Mouse (Mus musculus): ENCODE measurements around the gene Ell.

Ell gene

DNA sequence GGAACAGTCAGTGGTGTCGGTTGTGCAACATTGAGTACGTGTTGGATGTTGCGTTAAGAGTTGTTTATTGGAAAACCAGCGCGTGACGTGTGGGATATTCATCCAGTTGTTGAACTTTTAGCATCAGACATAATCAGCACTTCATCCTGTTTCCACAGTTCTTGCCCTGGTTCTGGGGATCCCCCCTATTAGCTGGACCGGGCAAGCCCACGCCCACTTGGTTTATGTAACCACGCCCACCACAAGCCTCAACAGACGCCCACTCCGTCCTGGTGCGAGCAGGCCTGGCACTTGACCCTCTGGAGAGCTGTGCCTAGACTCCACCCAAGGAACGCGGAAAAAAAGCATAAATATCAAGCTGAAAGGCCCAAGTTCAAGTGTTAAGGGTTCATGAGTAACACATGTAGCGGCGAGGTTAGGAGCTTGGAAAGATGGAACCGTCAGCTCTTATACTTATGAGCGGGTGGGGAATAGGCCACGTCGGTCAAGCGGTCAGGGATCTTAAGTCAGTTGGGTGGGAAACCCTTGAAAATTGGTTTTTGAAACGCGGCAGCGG, 1.2 kb upstream of the Ell start:
- peak; percentile 83 for DNase-seq (ENCODE audit: low read depth)

DNA sequence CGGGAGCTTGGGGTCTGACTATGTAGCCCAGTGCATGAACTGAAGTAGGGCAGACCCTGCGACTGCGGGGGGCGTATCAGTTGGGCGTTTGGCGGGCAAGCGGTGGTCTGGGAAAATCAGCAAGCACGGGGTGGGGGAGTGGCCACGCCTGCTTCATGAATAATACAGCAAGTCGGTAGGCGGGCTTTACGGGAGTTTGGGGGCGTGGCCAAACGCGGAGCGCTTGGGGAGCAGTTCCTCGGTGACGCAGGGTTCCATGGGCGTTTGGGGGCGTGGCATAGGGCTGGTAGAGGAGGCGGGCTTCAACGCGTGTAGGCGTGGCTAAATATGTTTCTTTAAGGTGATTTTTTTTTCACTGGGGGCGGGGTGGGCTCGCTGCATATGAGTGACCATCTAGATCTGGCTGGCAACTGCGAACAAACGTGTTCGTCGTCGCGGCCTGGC, 602 bp upstream of the Ell start:
- peak; percentile 99 for DNase-seq (ENCODE audit: low read depth)

DNA sequence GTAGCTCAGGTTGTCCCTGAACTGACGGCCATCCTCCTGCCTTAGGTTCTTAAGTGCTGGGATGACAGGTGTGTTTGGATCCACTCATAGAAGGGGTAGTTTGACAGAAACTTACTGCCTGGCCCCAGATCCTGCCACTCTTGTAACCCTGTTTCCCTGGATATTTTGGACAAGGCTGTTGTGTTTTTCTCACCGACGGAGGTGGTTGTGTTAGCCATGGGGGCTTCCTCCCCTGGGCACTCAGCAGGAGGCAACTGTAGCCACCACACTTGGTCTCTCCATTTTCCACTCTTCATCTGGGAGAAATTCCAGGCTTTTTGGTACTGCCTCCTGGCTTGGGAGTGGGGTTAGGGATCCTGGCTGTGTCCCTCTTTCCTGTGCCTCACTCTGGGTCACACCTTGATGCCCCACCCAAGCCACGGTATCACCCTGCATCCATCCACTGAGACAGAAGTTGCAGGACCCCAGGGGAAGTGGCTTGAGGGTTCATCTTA, 803 bp downstream of the Ell start:
- DNase-seq (ENCODE audit: low read depth), result no peak

DNA sequence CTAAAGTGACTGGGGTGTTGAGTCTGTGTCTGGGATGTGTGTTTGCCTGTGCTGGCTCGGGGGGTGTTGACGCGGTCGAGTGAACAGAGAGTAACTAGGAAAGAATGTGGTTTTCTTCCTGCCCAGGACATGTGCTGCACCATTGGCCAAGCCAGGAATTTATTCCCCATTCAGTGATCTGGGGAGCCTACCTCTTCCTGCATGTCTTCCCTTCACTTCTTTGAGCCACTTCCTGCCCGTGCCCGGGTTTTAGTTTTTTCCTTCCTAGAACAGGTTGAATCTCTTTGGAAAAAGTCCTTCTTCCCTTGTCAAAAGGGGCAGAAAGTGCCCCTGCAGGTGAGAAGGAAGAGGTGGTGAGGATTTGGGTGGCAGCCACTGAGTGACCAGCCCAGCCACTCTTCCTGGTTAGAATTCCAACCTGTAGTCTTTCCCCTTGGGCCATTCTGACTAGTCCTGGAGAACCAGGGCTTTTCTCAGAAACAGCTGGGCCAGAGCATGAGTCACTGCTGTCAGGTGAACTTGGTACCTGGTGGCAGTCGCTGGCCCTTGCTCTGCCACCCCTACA, 1.3 kb downstream of the Ell start:
- DNase-seq (ENCODE audit: low read depth), result no peak

DNA sequence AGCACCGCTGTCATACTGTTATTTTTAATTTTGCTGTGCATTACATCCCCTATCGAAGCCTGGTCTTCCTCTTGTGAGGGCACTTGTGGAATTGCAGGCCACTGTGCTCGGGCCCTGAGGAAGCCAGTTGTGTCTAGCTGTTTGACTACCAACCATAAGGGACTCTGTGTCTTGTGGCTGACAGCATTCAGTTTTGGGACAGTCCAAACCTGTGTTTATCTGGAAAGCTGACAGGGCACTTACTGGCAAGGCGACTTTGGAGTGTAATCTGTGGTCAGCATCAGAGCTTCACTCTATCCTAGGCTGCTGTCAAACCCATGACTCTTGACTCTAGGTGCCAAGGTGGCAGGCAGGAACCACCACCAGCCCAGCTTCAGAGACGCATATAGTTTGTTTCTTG, 1.8 kb downstream of the Ell start:
- DNase-seq (ENCODE audit: low read depth), result no peak

DNA sequence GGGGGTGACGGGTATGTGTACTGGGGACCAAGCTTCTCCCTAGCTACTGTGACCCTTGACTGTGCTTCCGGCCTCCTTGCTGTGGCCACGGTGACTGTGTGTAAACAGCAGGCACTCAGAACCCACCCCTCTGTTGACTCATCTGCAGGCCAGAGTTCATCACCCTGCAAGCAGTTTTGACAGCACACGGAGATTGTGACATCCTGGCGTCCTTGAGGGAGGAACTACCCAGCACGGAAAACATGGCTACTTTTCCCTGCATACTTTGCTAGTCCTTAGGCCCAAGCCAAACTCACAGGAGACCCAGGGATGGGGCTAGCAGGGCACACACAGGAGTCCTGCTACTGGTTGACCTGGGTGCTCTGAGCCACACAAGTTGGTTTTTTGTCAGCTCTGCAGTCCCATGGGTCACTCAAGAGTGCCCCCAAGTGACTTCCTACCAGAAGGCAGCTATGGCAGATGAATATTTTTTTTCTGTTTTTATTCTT, 5.0 kb downstream of the Ell start:
- DNase-seq (ENCODE audit: low read depth), result peak; percentile 96

DNA sequence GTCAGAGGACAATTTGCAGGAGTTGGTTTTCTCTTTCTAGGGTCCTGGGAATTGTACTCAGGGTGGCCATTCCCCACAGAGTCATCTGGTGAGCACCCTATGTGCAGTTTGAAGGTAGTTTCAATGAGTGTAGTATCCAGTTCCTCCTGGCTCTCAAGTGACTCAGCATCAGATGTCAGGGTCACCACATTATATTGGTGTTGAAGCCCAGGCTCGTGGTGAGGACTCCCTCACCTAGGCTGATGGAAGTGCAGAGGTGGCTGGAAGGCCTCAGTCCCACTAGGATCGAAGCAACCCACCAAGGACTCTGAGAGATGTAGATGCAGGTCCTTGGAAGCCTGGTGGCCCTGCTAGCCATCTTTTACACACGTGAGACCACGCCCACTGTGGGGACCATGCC, 7.2 kb downstream of the Ell start:
- DNase-seq (ENCODE audit: low read depth), result peak; percentile 52

DNA sequence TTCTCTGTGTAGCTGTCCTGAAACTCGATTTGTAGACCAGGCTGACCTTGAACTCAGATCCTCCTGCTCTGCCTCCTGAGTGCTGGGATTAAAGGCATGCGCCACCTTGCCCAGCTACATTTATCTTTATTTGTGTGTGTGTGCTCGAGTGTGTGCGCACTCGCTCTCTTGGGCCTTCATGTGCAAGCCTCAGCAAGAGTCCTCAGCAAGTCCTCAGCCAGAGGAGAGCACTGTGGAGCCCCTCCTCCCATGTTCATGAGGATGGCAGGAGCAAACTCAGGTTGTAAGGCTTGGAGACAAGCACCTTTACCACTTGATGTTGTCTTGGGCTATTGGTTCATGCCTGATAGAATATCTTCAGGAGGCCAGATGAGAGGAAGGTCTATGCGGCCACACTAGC, 8.5 kb downstream of the Ell start:
- DNase-seq (ENCODE audit: low read depth), result no peak

DNA sequence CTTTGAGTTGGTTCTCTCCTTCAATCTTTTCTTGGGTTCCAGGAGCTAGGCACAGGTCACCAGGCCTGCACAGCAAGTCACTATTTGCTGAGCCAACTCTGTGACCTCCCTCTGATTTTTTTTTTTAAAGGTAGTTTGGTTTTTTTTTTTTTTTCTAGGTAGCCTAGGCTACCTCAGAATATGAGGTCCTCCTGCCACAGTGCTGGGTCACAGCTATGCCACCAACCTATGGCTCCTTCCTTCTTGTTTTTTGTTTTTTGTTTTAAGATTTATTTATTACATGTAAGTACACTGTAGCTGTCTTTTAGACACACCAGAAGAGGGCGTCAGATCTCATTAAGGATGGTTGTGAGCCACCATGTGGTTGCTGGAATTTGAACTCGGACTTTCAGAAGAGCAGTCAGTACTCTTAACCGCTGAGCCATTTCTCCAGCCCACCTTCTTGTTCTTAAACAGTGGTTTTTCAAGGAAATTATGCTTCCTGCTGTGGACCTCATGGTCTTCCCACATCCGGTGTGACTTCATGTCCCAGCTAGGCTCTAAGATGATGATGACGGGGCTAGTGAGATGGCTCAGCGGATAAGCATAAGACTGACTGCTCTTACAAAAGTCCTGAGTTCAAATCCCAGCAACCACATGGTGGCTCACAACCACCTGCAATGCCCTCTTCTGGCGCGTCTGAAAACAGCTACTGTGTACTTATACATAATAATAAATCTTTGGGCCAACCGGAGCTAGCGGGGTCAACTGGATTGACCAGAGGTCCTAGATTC, 10.3 kb downstream of the Ell start:
- DNase-seq (ENCODE audit: low read depth), result peak; percentile 100

DNA sequence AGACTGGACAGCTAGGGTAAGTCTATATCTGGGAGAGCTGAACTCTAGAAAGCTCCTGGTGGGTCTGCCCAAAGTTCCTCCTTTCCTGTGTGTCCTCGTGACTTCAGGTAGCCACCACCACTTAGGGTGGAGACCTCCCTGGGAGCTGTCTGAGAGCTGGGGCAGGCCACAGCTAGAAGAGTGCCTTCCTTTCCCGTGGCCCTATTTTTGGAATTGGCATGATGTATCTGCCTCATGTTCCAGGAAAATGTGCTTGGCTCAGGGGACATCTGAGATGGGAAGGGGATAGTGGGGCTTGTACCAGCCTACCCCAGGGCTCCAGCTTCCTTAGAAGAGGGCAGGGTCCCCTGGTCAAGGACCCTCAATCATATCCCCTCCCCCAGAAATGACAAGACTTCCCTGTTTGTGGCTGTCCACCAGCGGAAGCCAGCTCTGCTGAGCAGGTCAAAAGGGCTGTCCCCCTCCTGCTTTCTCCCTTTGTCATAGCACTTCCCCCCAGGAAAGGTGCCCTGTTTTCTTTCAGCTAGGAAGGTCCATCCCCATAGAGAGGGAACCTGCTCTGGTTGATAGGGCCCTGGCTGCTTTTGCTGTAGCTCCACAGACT, 12.4 kb downstream of the Ell start:
- DNase-seq (ENCODE audit: low read depth), result no peak

DNA sequence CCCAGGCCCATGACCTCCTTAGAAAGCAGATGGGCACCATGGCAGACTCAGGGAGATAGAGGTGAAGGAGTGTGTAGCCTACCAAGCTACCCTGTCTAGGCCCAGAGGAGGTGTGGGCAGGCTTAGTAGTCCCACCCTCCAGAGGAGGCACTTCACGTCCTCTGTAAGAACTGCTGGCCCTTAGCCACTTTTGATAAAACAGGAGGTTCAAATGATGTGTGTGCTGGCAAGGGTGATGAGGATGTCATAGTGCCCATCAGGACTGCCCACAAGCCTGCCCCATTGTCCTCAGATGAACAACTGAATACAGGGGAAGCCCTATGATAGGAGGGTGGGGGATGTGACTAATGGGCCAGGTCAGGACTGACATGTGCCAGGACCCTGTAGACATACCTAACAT, 13.6 kb downstream of the Ell start:
- no peak for DNase-seq (ENCODE audit: low read depth)

DNA sequence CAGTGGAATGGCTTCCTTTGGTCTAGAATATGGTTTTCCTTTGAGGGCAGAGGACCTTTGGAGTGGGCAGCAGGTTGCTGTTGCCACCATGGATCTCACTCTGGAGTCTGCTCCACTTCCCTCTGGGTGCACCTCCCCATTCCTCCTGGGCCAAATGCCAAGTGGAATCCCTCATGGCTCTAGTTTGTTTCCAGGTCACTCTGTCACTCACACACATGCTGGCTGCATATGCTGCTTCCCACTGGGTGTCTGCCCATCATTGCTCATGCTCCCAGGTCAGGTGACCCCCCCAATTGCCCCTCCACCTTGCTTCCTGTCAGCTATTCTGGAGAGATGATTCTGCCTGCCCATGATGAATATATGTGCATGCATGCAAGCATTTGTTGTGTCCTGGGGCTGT, 14.5 kb downstream of the Ell start:
- DNase-seq (ENCODE audit: low read depth), result no peak

DNA sequence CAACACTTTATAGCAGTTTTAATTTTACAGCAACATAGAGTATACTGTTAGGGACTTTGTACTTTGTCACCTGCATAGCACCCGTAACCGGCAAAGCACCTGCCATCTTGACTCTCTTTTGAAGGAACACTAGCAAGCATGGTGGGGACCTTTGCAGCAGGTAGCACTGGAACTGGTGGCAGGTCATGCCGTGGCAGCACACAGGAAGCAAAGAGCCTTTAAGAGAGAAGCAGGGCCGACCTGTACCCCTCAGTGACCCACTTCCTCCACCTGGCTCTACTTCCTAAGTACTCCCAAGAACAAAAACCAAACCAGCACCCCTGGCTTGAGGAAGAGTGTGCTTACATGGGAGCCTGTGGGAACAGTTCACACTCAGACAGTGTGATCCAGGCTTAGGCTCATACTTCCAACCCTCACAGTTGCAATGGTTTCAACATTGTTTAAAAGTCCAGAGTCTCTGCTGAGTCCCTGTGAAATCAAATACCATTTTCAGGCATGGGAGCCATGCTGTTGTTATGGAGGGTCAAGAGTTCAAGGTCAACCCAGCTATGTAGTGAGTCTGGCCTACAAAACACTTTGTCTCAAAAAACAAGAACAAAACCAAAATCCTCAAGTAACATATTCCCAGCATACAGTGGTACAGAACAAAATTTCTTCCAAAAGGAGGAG, 16.0 kb downstream of the Ell start:
- DNase-seq (ENCODE audit: low read depth), result no peak

DNA sequence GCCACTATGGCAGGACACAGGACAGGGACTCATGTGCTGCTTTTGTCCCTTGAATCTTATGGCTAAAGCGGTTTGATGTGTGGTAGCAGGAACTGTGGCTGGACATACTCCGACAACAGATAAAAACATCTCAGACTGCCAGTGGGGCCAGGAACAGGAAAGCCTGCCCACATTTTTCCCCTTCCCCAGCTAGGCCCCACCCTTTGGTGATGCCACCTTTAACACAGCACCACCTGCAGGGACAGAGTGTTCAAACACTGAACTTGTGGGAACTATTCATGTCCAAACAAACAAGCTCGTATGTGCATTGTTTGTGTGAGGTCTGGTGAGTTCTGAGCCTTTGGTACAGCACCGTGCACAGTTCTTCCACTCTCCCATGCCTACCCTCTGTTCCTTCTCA, 19.1 kb downstream of the Ell start:
- DNase-seq (ENCODE audit: low read depth), result peak; percentile 96

DNA sequence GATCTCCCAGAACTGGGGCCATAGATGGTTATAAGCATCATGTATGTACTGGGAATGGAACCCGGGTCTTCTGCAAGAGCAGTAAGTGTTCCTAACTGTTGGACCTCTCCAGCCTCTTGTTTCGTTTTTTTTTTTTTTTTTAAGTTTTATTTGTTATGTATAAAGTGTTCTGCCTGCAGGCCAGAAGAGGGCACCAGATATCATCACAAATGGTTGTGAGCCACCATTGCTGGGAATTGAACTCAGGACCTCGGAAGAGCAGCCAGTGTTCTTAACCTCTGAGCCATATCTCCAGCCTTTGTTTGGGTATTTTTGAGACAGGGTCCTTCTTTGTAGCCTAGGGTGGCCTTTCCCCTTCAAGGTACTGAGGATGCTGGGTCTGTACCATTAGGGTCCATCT, 19.7 kb downstream of the Ell start:
- peak; percentile 72 for DNase-seq (ENCODE audit: low read depth)

DNA sequence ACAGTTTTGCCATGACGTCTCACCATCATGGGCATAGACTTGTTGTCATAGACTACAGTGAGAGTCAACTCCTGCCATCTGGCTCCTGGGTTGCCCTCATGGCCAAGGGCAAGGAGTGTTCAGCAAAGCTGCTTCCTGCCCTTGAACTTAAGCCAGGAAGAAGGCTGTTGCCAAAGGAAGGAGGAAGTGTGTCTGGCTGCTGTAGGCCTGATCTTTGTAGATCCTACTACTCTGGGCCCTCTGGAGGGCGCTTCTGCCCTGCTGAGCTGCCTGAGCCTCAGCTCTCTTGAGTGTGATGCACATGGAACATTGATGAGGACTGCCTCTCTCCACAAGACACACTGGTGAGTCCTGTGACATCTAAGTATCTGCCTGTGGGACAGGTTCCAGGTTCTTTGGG, 20.8 kb downstream of the Ell start:
- peak; percentile 94 for DNase-seq (ENCODE audit: low read depth)

DNA sequence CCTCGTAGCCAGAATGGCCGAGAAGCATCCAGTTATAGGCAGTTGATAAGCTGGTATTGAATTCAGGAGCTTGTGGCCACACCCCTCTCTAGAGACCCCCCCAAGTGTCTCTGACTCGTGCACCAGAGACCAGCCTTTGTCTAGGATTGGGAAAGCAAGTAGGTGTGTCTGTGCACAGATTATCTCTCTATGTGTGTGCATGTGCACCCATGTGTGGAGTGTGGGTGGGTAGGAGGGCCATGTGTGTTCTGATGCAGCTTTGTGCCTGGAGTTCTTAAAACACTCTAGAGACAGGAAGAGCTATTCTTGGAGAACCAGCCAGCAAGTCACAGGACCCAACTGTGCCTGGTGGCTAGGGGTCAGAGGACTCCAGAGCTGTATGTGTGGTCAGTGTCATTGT, 21.3 kb downstream of the Ell start:
- DNase-seq (ENCODE audit: low read depth), result no peak

DNA sequence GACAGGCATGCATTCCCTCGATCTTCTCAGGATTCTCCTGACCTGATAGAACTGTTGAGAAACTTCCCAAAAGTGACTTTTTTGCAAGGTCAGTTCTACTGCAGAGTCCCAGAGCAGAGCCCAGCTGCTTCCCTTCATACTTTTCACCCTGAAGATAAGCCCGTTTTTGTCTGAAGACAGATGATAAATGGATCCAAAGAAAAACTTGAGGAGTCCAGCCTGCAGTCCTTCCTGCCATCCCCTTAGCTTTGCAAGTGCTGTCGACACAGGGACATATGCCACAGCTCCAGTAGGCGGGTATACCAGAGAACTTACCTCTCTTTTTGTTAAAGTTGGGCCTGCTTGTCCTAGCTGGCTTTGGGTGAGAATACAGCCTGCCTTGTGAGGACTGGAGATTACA, 22.1 kb downstream of the Ell start:
- no peak for DNase-seq (ENCODE audit: low read depth)

DNA sequence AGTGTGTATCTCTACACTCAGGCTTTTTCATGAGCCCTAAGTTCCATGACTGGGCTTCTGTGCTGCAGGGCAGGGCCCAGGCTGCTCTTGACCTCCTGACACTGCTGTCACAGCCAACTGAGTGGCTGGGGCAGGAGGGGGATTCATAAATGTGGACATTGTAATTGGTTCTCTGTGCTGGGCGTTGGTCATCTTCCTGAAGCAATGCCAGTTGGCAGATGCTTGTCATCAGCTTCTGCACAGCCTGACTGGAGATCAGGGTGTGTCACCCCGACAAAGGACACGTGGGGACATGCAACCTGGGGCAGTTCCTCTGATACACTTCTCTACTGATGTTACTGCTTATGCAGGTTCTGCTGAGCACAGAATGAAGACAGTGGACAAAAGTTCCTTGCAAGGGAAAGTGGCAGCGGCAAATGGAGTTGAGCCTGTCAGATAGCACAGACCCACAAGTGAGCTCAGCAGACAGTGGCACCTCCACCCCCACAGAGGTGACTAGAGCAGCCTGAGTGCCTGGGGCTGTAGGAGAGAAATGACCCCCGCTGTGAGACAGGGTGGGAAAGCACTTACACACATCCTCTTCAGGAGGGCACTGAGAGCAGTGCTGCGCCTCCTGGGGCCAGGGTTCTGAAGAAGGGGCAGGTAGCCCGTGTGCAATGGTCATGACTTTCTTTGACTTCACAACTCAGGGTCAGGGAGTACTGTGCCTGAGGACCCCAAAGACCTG, 22.7 kb downstream of the Ell start:
- no peak for DNase-seq (ENCODE audit: low read depth)

DNA sequence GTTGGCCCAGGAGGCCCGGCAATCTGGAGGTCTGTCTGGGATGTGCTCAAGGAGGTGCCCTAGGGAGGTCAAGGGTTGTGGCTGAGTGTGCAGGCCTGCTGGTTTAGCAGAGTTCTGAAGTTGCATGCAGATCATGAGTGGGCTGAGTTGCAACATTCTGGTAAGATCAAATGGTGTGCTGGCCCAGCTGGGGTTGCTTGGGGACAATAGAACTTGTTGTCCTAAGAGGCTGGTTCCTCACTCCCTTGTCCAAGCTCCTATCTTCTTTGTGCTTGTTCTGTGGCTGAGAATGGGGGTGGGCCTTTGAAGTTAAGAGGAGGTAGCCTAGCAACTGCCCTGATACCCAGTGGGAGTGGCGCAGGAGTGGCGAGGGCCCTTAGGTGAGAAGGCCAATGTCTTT, 23.5 kb downstream of the Ell start:
- DNase-seq (ENCODE audit: low read depth), result no peak

DNA sequence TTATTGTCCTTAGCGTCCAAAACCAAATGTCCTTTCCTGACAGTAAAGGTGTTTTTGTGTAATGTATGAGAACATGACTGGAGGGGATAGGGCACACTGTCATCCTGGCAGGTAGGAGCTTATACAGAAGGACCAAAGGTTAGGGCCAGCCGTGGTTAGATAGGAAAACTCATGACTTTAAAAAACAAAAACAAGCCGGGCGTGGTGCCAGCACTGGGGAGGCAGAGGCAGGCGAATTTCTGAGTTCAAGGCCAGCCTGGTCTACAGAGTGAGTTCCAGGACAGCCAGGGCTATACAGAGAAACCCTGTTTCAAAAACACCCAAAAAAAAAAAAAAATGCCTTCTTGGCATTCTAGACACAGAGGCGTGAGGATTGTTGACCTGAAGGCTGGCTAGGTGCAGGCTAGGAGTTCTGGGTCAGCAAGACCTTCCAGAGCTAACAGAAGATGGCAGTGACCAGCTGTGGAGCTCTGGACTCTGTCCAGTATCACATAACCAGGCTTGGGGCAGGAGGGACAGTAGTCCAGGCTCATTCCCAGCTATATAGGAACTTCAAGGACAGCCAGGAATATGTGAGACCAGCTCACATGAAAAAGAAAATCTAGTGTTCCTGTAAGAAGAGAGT, 24.6 kb downstream of the Ell start:
- DNase-seq (ENCODE audit: low read depth), result no peak
